Mouse (Mus musculus): Measurements from ENCODE around the gene Cstad. TPM values are rescaled to one million over a fixed set of nuclear protein-coding genes. Genes with fewer than 3 reads are reported as not detected.
A peak's percentile ranks its signal among the peaks of the same experiment; 100 is the strongest.

Cstad gene
- total RNA-seq, 1 experiment, result 0.54 TPM

DNA sequence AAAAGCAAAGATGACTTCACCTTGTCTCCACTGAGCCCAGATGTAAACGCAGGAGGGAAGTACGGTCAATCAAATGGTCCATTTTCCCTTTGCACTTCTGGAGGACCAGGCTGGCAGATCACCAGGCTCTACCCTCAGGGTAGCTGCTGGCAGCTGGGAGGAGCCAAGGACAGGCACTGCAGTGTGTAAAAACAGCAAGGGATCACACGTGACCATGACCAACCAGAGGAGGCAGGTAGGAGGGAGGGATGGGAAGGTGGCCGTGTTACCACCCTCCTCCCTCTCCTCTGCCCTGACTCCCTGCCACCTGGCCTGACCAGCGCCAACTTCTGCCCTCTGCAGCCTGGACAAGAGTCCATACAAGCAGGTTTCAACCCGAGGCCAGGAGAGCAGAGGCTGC lies 59.7 kb downstream of the Cstad start:
- DNase-seq (ENCODE audit: low read depth, low spot score), result no peak
- H3K36me3 ChIP-seq (ENCODE audit: control insufficient read depth, insufficient read depth, low read length, poor library complexity, severe bottlenecking), result no peaks in the 10 kb centered on the region
- no peak overlapping the region for H3K27ac ChIP-seq (ENCODE audit: insufficient read depth, low read depth, low read length, poor library complexity, severe bottlenecking)
- in situ Hi-C loops (cut with MboI; ENCODE audit: low sequenced_read_pairs in 2 of 2, unreplicated experiment in 2 of 2), result no loop called here
- TF ChIP-seq HCFC1 (IDR thresholded peaks at IDR 0.05; ENCODE audit: borderline replicate concordance, insufficient read depth, low read length), result no peak
- TF ChIP-seq ZC3H11A (IDR thresholded peaks at IDR 0.05; ENCODE audit: borderline replicate concordance, low read depth, low read length), result no peak
- no peak for TF ChIP-seq CHD2 (IDR thresholded peaks at IDR 0.05; ENCODE audit: low read depth, low read length)
- TF ChIP-seq ZNF384 (IDR thresholded peaks at IDR 0.05; ENCODE audit: low read depth, low read length), result no peak
- TF ChIP-seq MAFK (IDR thresholded peaks at IDR 0.05; ENCODE audit: insufficient read depth, low read depth, low read length), result no peak
- no peaks in the 10 kb centered on the region for H3K9me3 ChIP-seq (ENCODE audit: control insufficient read depth, insufficient read depth, low read depth, low read length)
- no peak overlapping the region for H3K4me3 ChIP-seq (ENCODE audit: insufficient read depth in 1 of 2, low read depth in 1 of 2, low read length in 2 of 2, poor library complexity in 1 of 2, severe bottlenecking in 1 of 2)
- peaks cover 7 to 31% of the 10 kb centered on the region in 2 experiments for H3K4me1 ChIP-seq (ENCODE audit: control insufficient read depth in 2 of 2, insufficient read depth in 2 of 2, low read length in 2 of 2, poor library complexity in 1 of 2)
- no peak overlapping the region for H3K9ac ChIP-seq (ENCODE audit: insufficient read depth, low read depth, low read length, poor library complexity, severe bottlenecking)

DNA sequence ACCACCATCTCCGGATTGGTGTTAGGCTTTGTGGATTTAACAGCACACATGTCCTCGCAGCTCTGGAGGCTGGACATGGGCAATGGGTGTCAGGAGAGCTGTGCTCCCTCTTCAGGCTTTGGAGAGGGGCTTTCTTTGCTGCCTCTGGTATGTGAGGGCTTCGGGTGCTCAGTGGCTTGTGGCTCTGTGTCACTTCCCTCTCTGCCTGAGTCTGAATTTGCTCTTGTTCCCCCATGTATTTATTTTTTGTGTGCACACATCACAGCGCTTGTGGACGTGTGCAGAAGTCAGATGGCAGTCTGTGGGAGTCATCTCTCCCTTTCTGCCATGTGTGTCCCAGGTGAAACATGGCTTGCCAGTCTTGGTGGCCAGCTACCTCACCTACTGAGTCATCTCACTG lies 60.9 kb downstream of the Cstad start:
- TF ChIP-seq ZC3H11A (IDR thresholded peaks at IDR 0.05; ENCODE audit: borderline replicate concordance, low read depth, low read length) (no peak), CHD2 (IDR thresholded peaks at IDR 0.05; ENCODE audit: low read depth, low read length) (no peak), ZNF384 (IDR thresholded peaks at IDR 0.05; ENCODE audit: low read depth, low read length) (no peak), HCFC1 (IDR thresholded peaks at IDR 0.05; ENCODE audit: borderline replicate concordance, insufficient read depth, low read length) (no peak), MAFK (IDR thresholded peaks at IDR 0.05; ENCODE audit: insufficient read depth, low read depth, low read length) (no peak)
- H3K4me1 ChIP-seq (ENCODE audit: control insufficient read depth in 2 of 2, insufficient read depth in 2 of 2, low read length in 2 of 2, poor library complexity in 1 of 2), result peaks cover 9 to 38% of the 10 kb centered on the region in 2 experiments
- no peaks in the 10 kb centered on the region for H3K9me3 ChIP-seq (ENCODE audit: control insufficient read depth, insufficient read depth, low read depth, low read length)
- no peak overlapping the region for H3K9ac ChIP-seq (ENCODE audit: insufficient read depth, low read depth, low read length, poor library complexity, severe bottlenecking)
- in situ Hi-C loops (cut with MboI; ENCODE audit: low sequenced_read_pairs in 2 of 2, unreplicated experiment in 2 of 2), result no loop called here
- H3K36me3 ChIP-seq (ENCODE audit: control insufficient read depth, insufficient read depth, low read length, poor library complexity, severe bottlenecking), result no peaks in the 10 kb centered on the region
- DNase-seq (ENCODE audit: low read depth, low spot score), result no peak
- no peak overlapping the region for H3K27ac ChIP-seq (ENCODE audit: insufficient read depth, low read depth, low read length, poor library complexity, severe bottlenecking)
- H3K4me3 ChIP-seq (ENCODE audit: insufficient read depth in 1 of 2, low read depth in 1 of 2, low read length in 2 of 2, poor library complexity in 1 of 2, severe bottlenecking in 1 of 2), result no peak overlapping the region

GRCm38 (mm10) chr2:30656711-30657555 lies 62.1 kb downstream of the Cstad start:
- Histone ChIP-seq H3K4me1 (ENCODE audit: control insufficient read depth in 2 of 2, insufficient read depth in 2 of 2, low read length in 2 of 2, poor library complexity in 1 of 2) (peaks cover 9 to 38% of the 10 kb centered on the region in 2 experiments), H3K9ac (ENCODE audit: insufficient read depth, low read depth, low read length, poor library complexity, severe bottlenecking) (no peak overlapping the region; the same call in 1 of the 2 replicates), H3K4me3 (ENCODE audit: insufficient read depth in 1 of 2, low read depth in 1 of 2, low read length in 2 of 2, poor library complexity in 1 of 2, severe bottlenecking in 1 of 2) (no peak overlapping the region), H3K9me3 (ENCODE audit: control insufficient read depth, insufficient read depth, low read depth, low read length) (no peaks in the 10 kb centered on the region), H3K36me3 (ENCODE audit: control insufficient read depth, insufficient read depth, low read length, poor library complexity, severe bottlenecking) (no peaks in the 10 kb centered on the region), H3K27ac (ENCODE audit: insufficient read depth, low read depth, low read length, poor library complexity, severe bottlenecking) (no peak overlapping the region)
- TF ChIP-seq ZNF384 (IDR thresholded peaks at IDR 0.05; ENCODE audit: low read depth, low read length) (no peak), ZC3H11A (IDR thresholded peaks at IDR 0.05; ENCODE audit: borderline replicate concordance, low read depth, low read length) (no peak), HCFC1 (IDR thresholded peaks at IDR 0.05; ENCODE audit: borderline replicate concordance, insufficient read depth, low read length) (no peak), MAFK (IDR thresholded peaks at IDR 0.05; ENCODE audit: insufficient read depth, low read depth, low read length) (no peak), CHD2 (IDR thresholded peaks at IDR 0.05; ENCODE audit: low read depth, low read length) (no peak)
- in situ Hi-C loops (cut with MboI; ENCODE audit: low sequenced_read_pairs in 2 of 2, unreplicated experiment in 2 of 2), result no loop called here
- no peak for DNase-seq (ENCODE audit: low read depth, low spot score)

GRCm38 (mm10) chr2:30657674-30658479 lies 63.0 kb downstream of the Cstad start:
- H3K9me3 ChIP-seq (ENCODE audit: control insufficient read depth, insufficient read depth, low read depth, low read length), result no peaks in the 10 kb centered on the region
- peak overlapping the region; percentile 49 for H3K9ac ChIP-seq (ENCODE audit: insufficient read depth, low read depth, low read length, poor library complexity, severe bottlenecking)
- peaks cover 9 to 31% of the 10 kb centered on the region in 2 experiments for H3K4me1 ChIP-seq (ENCODE audit: control insufficient read depth in 2 of 2, insufficient read depth in 2 of 2, low read length in 2 of 2, poor library complexity in 1 of 2)
- H3K27ac ChIP-seq (ENCODE audit: insufficient read depth, low read depth, low read length, poor library complexity, severe bottlenecking), result peak overlapping the region; percentile 30; the same call in 1 of the 2 replicates
- peak; percentile 36 for DNase-seq (ENCODE audit: low read depth, low spot score)
- in situ Hi-C loops (cut with MboI; ENCODE audit: low sequenced_read_pairs in 2 of 2, unreplicated experiment in 2 of 2), result no loop called here
- TF ChIP-seq MAFK (IDR thresholded peaks at IDR 0.05; ENCODE audit: insufficient read depth, low read depth, low read length), result no peak
- no peak for TF ChIP-seq ZC3H11A (IDR thresholded peaks at IDR 0.05; ENCODE audit: borderline replicate concordance, low read depth, low read length)
- no peak for TF ChIP-seq CHD2 (IDR thresholded peaks at IDR 0.05; ENCODE audit: low read depth, low read length)
- H3K36me3 ChIP-seq (ENCODE audit: control insufficient read depth, insufficient read depth, low read length, poor library complexity, severe bottlenecking), result no peaks in the 10 kb centered on the region
- peak overlapping the region; percentile 43 to 57 for H3K4me3 ChIP-seq (ENCODE audit: insufficient read depth in 1 of 2, low read depth in 1 of 2, low read length in 2 of 2, poor library complexity in 1 of 2, severe bottlenecking in 1 of 2)

Data from ES-E14 (cell line).